Mouse (Mus musculus) embryonic facial prominence, embryonic 13.5 days (tissue): ENCODE results near the gene Uncx. TPM values are rescaled to one million over a fixed set of nuclear protein-coding genes. Genes with fewer than 3 reads are reported as not detected.
A peak's percentile ranks its signal among the peaks of the same experiment; 100 is the strongest.

Experiments used
- ATAC-seq: fragments of 200-750 bp; cut with Nextera tagmentation; 2 replicates; pipeline ENCODE4 v1.8.0; 2017; ENCODE audit warnings: low read depth; ENCODE audit not compliant: insufficient number of reproducible peaks, insufficient read depth, low FRiP score, low TSS enrichment
- H3K27ac ChIP-seq: fragments of 300-500 bp; sonication (generic); 2 replicates; pipeline ENCODE4 v1.5.1; 2015; ENCODE audit warnings: moderate library complexity, mild to moderate bottlenecking, inconsistent platforms
- H3K27me3 ChIP-seq: fragments of 300-500 bp; sonication (generic); 2 replicates; pipeline ENCODE4 v1.6.1; 2015; ENCODE audit warnings: mild to moderate bottlenecking, inconsistent platforms
- H3K36me3 ChIP-seq: fragments of 300-500 bp; sonication (generic); 2 replicates; pipeline ENCODE4 v1.6.1; 2015; ENCODE audit warnings: mild to moderate bottlenecking, inconsistent platforms
- H3K4me1 ChIP-seq: fragments of 300-500 bp; sonication (generic); 2 replicates; pipeline ENCODE4 v1.6.1; 2015; ENCODE audit warnings: inconsistent platforms
- H3K4me2 ChIP-seq: fragments of 300-500 bp; sonication (generic); 2 replicates; pipeline ENCODE4 v1.6.1; 2015; ENCODE audit warnings: moderate library complexity, mild to moderate bottlenecking, inconsistent platforms
- H3K4me3 ChIP-seq: fragments of 300-500 bp; sonication (generic); 2 replicates; pipeline ENCODE4 v1.5.1; 2015; ENCODE audit warnings: mild to moderate bottlenecking, inconsistent platforms
- H3K9ac ChIP-seq: fragments of 300-500 bp; sonication (generic); 2 replicates; pipeline ENCODE4 v1.6.1; 2015; ENCODE audit warnings: mild to moderate bottlenecking, inconsistent platforms
- H3K9me3 ChIP-seq: fragments of 300-500 bp; sonication (generic); 2 replicates; pipeline ENCODE4 v1.6.1; 2016; ENCODE audit warnings: inconsistent platforms
- WGBS: fragments of 180-500 bp; shearing (Covaris S2); methylation state at CpG from one replicate; pipeline ENCODE4 v1.1.7; 2015; ENCODE audit warnings: mixed read lengths; 5-methylcytosine and 5-hydroxymethylcytosine counted together
- polyA plus RNA-seq: library from polyadenylated mRNA; unstranded; fragments of >200 nt; fragmentation: Nextera tagmentation; extraction: Ambion mirVana; gene quantifications from 2 replicates; pipeline ENCODE4 v1.2.1, GENCODE M21; 2015

Uncx gene
- polyA plus RNA-seq, 1 experiment from 2014 or later = 2.3 TPM

DNA sequence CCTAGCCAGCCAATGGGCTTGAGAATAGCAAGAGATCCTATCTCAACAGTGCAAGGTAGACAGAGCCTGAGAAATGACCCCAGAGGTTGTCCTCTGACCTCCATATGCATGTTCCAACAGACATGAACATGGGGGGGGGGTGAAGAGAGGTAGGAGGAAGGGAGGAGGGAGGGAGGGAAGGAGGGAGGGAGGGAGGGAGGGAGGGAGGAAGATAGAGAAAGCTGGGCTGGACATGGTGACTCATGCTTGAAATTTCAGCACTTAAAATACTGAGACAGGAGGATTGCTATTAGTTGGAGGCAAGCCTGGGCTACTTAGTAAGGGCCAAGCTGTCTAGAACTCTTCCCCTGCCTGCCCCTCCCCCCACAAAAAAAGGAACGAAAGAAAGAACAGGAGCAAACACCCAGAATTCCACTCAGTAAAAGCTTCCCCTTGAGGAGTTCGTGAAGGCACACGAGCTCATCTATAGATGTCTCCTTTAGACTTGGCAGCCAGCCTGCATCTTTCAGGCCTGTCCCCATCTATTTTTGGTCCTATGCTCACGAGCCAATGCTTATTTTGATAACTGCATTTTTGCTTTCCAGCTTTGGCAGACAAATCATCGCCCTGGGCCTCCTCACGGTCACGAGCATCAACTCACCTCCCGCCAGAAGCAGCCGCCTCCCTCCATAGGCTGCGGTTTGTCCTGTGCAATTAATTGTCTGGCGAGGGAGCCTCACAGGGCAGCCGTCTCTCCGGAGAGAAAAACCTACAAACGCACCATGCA lies 23.0 kb upstream of the Uncx start:
- Histone ChIP-seq H3K9me3 (no peaks in the 10 kb centered on the region), H3K4me3 (no peak overlapping the region), H3K4me2 (no peak overlapping the region), H3K36me3 (no peaks in the 10 kb centered on the region), H3K27ac (no peak overlapping the region), H3K27me3 (peaks cover 8% of the 10 kb centered on the region), H3K9ac (no peak overlapping the region), H3K4me1 (peaks cover 13% of the 10 kb centered on the region)
- ATAC-seq = no peak
- 45% methylated on average over 14 of the region's 14 CpGs for WGBS

DNA sequence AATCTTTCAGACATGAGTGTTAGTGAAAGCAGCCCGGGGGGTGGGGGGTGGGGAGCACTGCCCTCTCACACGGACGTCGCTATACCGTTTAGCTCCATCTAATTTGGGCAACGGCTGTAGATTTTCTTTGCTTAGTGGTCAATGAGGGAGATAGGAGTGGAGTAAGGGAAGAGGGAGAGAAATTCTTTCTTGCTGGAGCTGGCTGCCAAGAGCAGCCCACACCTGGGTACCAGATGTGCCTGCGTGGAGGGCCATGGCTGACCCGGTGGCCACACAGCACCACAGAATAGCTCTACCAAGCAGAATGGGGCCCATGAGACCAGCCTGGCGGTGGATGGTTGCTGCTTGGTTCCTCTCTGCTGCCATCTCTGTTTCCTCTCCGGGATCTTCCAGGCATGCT lies 21.3 kb upstream of the Uncx start:
- Histone ChIP-seq H3K36me3 (no peaks in the 10 kb centered on the region), H3K27ac (no peak overlapping the region; the same call in 1 of the 2 replicates), H3K4me1 (peaks cover 13% of the 10 kb centered on the region), H3K9me3 (no peaks in the 10 kb centered on the region), H3K9ac (no peak overlapping the region), H3K4me2 (no peak overlapping the region), H3K4me3 (no peak overlapping the region), H3K27me3 (peaks cover 10% of the 10 kb centered on the region; the same call in 1 of the 2 replicates)
- no peak for ATAC-seq
- WGBS = 44% methylated on average over 10 of the region's 10 CpGs

DNA sequence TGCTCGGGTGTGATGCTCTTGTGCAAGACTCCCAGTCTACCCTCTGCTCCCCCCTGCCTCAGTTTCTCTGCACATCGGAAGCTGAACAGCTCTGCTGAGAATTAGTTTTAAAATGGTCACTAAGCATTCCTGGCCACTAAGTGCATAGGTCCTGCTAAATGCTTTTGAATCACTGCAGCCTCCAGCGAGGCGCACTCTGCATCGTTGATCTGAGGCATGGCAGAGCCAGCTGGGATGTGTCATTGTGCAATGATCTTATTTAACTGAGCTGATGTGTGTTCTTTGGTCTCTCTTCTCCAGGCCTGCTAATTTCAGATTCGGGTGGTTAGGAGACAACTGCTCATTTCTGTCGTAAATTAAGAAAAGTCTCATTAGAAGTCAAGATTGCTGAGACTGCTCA lies 14.4 kb upstream of the Uncx start:
- no peaks in the 10 kb centered on the region for H3K9me3 ChIP-seq
- WGBS = 70% methylated on average over 7 of the region's 7 CpGs
- no peak for ATAC-seq
- no peak overlapping the region for H3K4me3 ChIP-seq
- no peak overlapping the region for H3K4me2 ChIP-seq
- no peaks in the 10 kb centered on the region for H3K4me1 ChIP-seq
- H3K36me3 ChIP-seq = no peaks in the 10 kb centered on the region
- no peak overlapping the region for H3K9ac ChIP-seq
- H3K27ac ChIP-seq = no peak overlapping the region
- peaks cover 57% of the 10 kb centered on the region for H3K27me3 ChIP-seq

DNA sequence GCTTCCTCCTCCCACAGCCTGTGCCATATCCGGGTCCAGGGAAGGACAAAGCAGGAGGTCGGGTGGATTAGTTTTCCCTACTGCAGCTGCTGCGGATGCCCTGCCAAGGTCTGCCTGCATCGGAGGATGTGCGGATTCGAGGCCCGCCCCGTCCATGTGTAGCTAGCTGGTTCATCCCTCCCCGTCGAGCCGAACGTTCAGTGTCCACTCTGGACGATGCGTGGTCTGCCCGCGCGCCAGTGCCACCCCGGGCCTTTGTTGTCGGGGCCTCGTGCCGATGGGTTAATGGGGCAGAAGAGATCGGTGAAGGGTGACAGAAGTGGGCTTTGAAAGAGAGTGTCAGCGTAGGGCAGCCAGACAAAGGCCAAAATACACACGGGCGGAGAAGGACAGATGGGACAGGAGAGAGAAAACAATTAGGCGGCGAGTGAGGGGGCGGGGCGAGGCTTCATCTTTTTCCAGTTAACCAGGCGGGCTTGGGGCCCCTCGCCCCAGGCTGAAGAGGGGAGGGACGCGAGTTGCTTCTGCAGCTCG lies 7.8 kb upstream of the Uncx start:
- Histone ChIP-seq H3K9me3 (no peaks in the 10 kb centered on the region), H3K36me3 (no peaks in the 10 kb centered on the region), H3K4me3 (peak overlapping the region; percentile 25), H3K9ac (0 out of 2 replicates have a peak overlapping the region, but pooled peaks have one; percentile 27), H3K27ac (no peak overlapping the region), H3K4me2 (peak overlapping the region; percentile 28), H3K4me1 (peaks cover 7% of the 10 kb centered on the region), H3K27me3 (peaks cover 94% of the 10 kb centered on the region)
- no peak for ATAC-seq
- under 1% methylated on average over 34 of the region's 34 CpGs for WGBS

DNA sequence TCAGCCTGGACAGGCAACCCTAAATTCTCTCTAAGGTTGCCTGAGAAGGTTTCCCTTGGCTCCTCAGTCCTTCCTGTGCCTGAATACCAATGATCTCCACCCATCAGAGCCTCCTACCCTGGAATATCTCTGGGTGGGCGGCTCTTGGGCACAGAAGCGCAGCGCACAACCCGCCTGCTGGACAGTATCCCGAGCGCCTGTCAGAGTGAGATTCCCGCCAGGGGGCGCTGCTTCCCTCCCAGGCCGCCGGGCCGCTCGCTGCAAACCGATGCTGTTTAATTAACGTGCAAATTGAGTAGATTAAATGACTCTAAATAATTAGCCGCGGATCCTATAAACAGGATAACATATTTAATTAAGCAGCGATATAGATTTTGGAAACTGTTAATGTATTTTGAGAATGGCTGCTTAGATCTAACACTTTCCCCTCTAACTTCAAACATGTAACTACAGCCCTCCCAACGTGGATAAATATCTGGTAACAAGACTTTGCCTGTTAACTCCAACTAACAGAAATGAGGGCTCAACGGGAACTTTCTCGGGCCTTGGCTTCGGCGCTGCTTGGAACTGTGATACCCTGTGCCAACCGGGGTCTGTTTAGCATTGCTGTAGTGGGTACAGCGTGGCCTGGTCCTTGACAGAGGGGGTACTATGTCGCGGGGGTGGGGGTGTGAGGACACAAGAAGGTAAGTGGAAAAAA lies 6.9 kb upstream of the Uncx start:
- H3K4me3 ChIP-seq = no peak overlapping the region
- 1% methylated on average over 26 of the region's 26 CpGs for WGBS

DNA sequence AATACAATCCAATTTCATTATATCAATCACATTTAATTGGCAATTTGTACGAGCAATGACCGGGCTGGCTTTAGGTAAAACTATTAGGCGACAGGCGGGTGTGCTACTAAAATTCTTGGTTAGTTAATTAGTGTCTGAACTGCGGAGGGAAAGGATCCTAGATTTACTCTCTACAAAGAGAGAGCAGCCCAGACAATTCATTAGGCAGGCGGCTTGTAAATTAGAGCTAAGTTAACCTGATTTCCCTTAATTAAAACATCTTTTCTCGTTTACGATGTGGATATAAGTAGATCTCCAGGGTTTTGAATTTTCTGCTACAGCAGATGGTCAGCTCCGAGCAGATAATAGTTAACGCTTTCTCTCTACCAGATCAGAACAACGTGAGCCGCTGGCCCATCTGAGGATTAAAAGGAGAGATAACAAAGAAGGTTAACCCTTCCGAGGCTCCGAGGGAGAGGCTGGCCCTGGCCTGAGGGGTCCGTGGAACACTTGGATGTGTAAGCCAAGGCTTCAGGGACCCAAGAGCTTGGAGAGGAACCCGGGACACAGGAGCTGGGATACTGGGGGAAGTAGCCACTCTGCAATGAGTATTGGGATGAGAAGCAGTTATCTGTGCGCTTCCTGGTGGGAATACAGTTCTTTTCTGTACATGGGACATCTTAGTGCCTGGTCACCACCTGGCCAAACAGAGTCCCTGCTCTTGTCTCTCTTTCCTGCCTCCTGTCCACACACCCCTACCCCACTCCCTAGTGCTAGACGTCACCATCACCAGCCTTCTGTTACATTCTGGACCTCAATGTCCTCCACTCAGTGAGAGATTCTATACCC lies 6.2 kb upstream of the Uncx start:
- WGBS = 3% methylated on average over 18 of the region's 18 CpGs
- no peak for ATAC-seq
- peaks cover 99% of the 10 kb centered on the region for H3K27me3 ChIP-seq
- H3K4me2 ChIP-seq = no peak overlapping the region
- H3K4me1 ChIP-seq = peaks cover 12% of the 10 kb centered on the region
- no peaks in the 10 kb centered on the region for H3K9me3 ChIP-seq
- no peaks in the 10 kb centered on the region for H3K36me3 ChIP-seq
- no peak overlapping the region for H3K9ac ChIP-seq
- no peak overlapping the region for H3K4me3 ChIP-seq
- no peak overlapping the region for H3K27ac ChIP-seq

More for the DNA sequence above, 6.9 kb upstream of the Uncx start:
- H3K9me3 ChIP-seq = no peaks in the 10 kb centered on the region
- no peak overlapping the region for H3K27ac ChIP-seq
- ATAC-seq = no peak
- H3K9ac ChIP-seq = no peak overlapping the region
- H3K4me2 ChIP-seq = no peak overlapping the region
- no peaks in the 10 kb centered on the region for H3K36me3 ChIP-seq
- H3K27me3 ChIP-seq = peaks cover 98% of the 10 kb centered on the region
- peaks cover 12% of the 10 kb centered on the region for H3K4me1 ChIP-seq

- 9% methylated on average over 3 of the region's 3 CpGs for WGBS
- no peak for ATAC-seq
- Histone ChIP-seq H3K9ac (no peak overlapping the region), H3K4me2 (no peak overlapping the region), H3K4me1 (peaks cover 12% of the 10 kb centered on the region), H3K27ac (no peak overlapping the region), H3K27me3 (peaks cover 99% of the 10 kb centered on the region), H3K36me3 (no peaks in the 10 kb centered on the region), H3K9me3 (no peaks in the 10 kb centered on the region), H3K4me3 (no peak overlapping the region)
Measured at GRCm38 (mm10) chr5:139537739-139538135, 5.6 kb upstream of the Uncx start.

DNA sequence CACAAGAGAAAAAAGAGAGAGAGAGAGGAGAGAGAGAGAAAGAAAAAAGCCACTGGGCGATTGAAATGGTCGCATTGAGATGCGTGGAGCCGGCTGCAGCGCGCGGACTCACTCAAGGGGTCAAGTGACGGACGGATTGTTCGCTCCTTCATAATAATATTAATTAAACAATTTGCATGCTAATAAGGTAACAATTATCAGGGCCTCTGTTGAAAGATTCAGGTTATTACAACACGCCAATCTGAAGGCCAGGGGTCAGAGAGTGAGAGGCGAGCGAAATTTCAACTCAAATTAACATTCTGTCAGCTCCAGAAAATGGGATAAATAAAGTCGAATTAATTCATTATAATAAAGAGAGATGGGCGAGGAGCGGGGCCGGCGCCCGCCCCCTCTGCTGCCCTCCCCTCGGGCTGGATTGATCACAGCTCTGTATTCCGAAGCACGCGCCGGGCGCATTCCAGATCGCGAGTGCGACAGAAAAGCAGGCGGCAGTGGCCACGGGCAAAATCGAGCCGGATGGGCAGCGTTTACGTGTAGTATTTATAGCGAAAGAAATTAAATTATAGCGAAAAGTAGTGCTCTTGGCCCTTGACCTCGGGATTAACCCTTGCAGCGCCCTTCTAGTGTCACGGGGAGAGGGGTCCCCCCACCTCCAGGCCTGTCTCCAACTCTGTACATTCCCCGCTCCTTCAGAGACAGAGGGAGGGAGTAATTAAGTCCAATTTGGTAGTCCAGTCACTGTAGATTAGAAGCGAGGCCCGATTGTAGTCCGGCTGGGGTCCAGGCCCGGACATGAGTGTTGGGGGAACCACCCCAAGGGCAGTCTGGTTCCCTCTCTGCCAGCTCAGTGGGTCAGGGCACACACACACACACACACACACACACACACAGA lies 1.9 kb upstream of the Uncx start:
- ATAC-seq = no peak
- Histone ChIP-seq H3K4me1 (peaks cover 14% of the 10 kb centered on the region; the same call in 1 of the 2 replicates), H3K4me2 (no peak overlapping the region; the same call in 1 of the 2 replicates), H3K36me3 (no peaks in the 10 kb centered on the region), H3K9me3 (no peaks in the 10 kb centered on the region), H3K27ac (no peak overlapping the region), H3K9ac (no peak overlapping the region), H3K27me3 (peaks cover 100% of the 10 kb centered on the region), H3K4me3 (no peak overlapping the region)
- under 1% methylated on average over 44 of the region's 44 CpGs for WGBS

- Histone ChIP-seq H3K36me3 (no peaks in the 10 kb centered on the region), H3K9me3 (no peaks in the 10 kb centered on the region), H3K9ac (no peak overlapping the region), H3K4me2 (no peak overlapping the region), H3K4me3 (no peak overlapping the region), H3K27ac (no peak overlapping the region), H3K27me3 (peaks cover 100% of the 10 kb centered on the region), H3K4me1 (peaks cover 17% of the 10 kb centered on the region)
- no peak for ATAC-seq
- 0% methylated on average over 1 of the region's 1 CpGs for WGBS
Measured at GRCm38 (mm10) chr5:139542043-139542365, 1.3 kb upstream of the Uncx start.

GRCm38 (mm10) chr5:139542556-139542955 lies 738 bp upstream of the Uncx start:
- Histone ChIP-seq H3K27ac (no peak overlapping the region), H3K4me3 (no peak overlapping the region), H3K36me3 (no peaks in the 10 kb centered on the region), H3K27me3 (peaks cover 100% of the 10 kb centered on the region), H3K4me2 (no peak overlapping the region), H3K9ac (no peak overlapping the region), H3K9me3 (no peaks in the 10 kb centered on the region), H3K4me1 (peaks cover 20% of the 10 kb centered on the region)
- under 1% methylated on average over 5 of the region's 5 CpGs for WGBS
- ATAC-seq = no peak
